Mouse (Mus musculus): ENCODE data around the gene Stk16. TPM values are rescaled to one million over a fixed set of nuclear protein-coding genes. Genes with fewer than 3 reads are reported as not detected.

Gene Stk16
- polyA plus RNA-seq, 1 experiment from 2014 or later = 96.5 TPM

GRCm38 (mm10) chr1:75217893-75218226, 7.2 kb downstream of the Stk16 start:
- 2% methylated on average over 6 of the region's 6 CpGs for WGBS
- Histone ChIP-seq H3K36me3 (ENCODE audit: control insufficient read depth, insufficient read depth) (peaks cover 17% of the 10 kb centered on the region), H3K4me3 (ENCODE audit: low read length) (peak overlapping the region; percentile 71), H3K9me3 (replicated peaks; ENCODE audit: control insufficient read depth, low read length) (no peaks in the 10 kb centered on the region), H3K27ac (ENCODE audit: low read length) (0 out of 2 replicates have a peak overlapping the region, but pooled peaks have one; percentile 17), H3K27me3 (ENCODE audit: control insufficient read depth, insufficient read depth, low read length) (peaks cover 7% of the 10 kb centered on the region; the same call in 1 of the 2 replicates), H3K4me2 (ENCODE audit: low read depth, low read length) (peak overlapping the region; percentile 98), H3K4me1 (ENCODE audit: control insufficient read depth, insufficient read depth, low read length) (peaks cover 10% of the 10 kb centered on the region), H3K9ac (ENCODE audit: low read length) (peak overlapping the region; percentile 72)
- ATAC-seq (replicated peaks; ENCODE audit: extremely low read depth, insufficient read depth, low FRiP score) = no peak

DNA sequence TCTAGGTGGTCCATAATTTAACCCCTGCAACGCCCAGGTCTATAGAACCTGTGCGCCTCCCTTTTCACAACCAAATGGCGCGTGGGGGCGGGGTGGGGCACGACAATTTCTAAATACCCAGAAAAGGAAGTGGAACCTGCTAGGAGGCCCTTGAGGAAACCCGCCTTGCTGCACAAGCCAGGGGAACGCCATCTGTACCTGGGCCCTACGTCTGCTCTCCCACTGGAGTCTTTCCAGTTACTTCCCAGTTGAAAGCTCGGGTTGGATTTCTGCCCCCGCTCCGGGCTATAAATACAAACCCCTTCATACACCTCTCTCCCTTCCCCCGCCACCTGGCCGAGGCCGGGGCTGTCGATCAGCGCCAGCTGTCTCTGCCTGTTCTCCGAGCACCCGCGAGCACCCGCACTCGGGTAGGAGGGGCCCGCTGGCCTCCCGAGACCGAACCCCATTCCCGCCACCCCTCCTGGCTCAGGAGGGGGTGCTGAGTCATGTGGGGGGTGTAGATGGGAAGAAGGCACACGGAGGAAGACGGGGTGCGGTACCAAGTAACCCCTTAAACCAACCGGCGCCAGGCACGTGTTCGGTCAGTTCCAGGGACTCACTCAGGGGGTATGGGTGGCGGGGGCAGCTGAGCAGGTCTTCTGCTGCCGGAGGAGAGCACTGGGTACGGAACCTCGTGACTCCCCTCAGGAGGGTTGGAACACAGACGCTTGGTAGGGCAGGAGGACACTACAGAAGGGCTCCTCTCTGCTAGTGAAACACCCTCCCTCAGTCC, 7.8 kb downstream of the Stk16 start:
- Histone ChIP-seq H3K4me1 (ENCODE audit: control insufficient read depth, insufficient read depth, low read length) (peaks cover 10% of the 10 kb centered on the region), H3K9me3 (replicated peaks; ENCODE audit: control insufficient read depth, low read length) (no peaks in the 10 kb centered on the region), H3K27me3 (ENCODE audit: control insufficient read depth, insufficient read depth, low read length) (peaks cover 7% of the 10 kb centered on the region; the same call in 1 of the 2 replicates), H3K36me3 (ENCODE audit: control insufficient read depth, insufficient read depth) (peaks cover 13% of the 10 kb centered on the region), H3K9ac (ENCODE audit: low read length) (peak overlapping the region; percentile 72), H3K4me2 (ENCODE audit: low read depth, low read length) (peak overlapping the region; percentile 98), H3K27ac (ENCODE audit: low read length) (peak overlapping the region; percentile 30), H3K4me3 (ENCODE audit: low read length) (peak overlapping the region; percentile 71)
- WGBS = 1% methylated on average over 38 of the region's 38 CpGs
- ATAC-seq (replicated peaks; ENCODE audit: extremely low read depth, insufficient read depth, low FRiP score) = peak; percentile 30; the same call in 1 of the 2 replicates

DNA sequence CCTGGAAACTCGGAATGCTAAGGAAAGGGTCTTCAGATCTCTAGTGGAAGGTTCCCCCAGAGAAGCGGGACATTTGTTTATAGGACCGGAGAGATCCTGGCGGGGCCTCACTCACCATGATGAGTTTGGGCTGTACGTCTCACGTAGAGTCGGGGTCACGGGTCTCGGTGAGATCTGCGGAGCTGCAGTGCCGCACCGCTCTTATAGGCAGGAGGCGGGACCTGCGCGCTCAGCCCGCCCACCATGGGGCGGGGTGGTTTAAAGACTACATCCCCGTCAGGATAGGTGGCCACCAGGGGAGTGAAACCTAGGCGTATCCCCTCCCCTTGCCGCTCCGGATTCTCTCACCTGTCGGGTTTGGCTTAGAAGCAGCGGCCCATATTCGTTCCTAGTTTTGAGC, 8.4 kb downstream of the Stk16 start:
- peak; percentile 89 for ATAC-seq (replicated peaks; ENCODE audit: extremely low read depth, insufficient read depth, low FRiP score)
- Histone ChIP-seq H3K4me2 (ENCODE audit: low read depth, low read length) (peak overlapping the region; percentile 98), H3K27me3 (ENCODE audit: control insufficient read depth, insufficient read depth, low read length) (peaks cover 7% of the 10 kb centered on the region; the same call in 1 of the 2 replicates), H3K27ac (ENCODE audit: low read length) (peak overlapping the region; percentile 30; the same call in 1 of the 2 replicates), H3K9me3 (replicated peaks; ENCODE audit: control insufficient read depth, low read length) (no peaks in the 10 kb centered on the region), H3K4me3 (ENCODE audit: low read length) (peak overlapping the region; percentile 71), H3K4me1 (ENCODE audit: control insufficient read depth, insufficient read depth, low read length) (peaks cover 10% of the 10 kb centered on the region), H3K9ac (ENCODE audit: low read length) (peak overlapping the region; percentile 72), H3K36me3 (ENCODE audit: control insufficient read depth, insufficient read depth) (peaks cover 8% of the 10 kb centered on the region)
- WGBS = under 1% methylated on average over 24 of the region's 24 CpGs

- under 1% methylated on average over 34 of the region's 34 CpGs for WGBS
- H3K27ac ChIP-seq (ENCODE audit: low read length) = peak within 1 kb of the TSS; percentile 30
- H3K9ac ChIP-seq (ENCODE audit: low read length) = peak within 1 kb of the TSS; percentile 72
- ATAC-seq (replicated peaks; ENCODE audit: extremely low read depth, insufficient read depth, low FRiP score) = peak; percentile 38; the same call in 1 of the 2 replicates
- no peaks in the 10 kb centered on the region for H3K9me3 ChIP-seq (replicated peaks; ENCODE audit: control insufficient read depth, low read length)
- H3K36me3 ChIP-seq (ENCODE audit: control insufficient read depth, insufficient read depth) = peaks cover 6% of the 10 kb centered on the region; the same call in 1 of the 2 replicates
- peaks cover 10% of the 10 kb centered on the region for H3K4me1 ChIP-seq (ENCODE audit: control insufficient read depth, insufficient read depth, low read length)
- peak within 1 kb of the TSS; percentile 98 for H3K4me2 ChIP-seq (ENCODE audit: low read depth, low read length)
- H3K27me3 ChIP-seq (ENCODE audit: control insufficient read depth, insufficient read depth, low read length) = peaks cover 7% of the 10 kb centered on the region; the same call in 1 of the 2 replicates
- H3K4me3 ChIP-seq (ENCODE audit: low read length) = peak within 1 kb of the TSS; percentile 71
Measured at GRCm38 (mm10) chr1:75219531-75219930, 8.9 kb downstream of the Stk16 start, which contains the start of gene Tuba4a. Tuba4a (minus strand) TSS chr1:75219865.

GRCm38 (mm10) chr1:75221538-75221937, 10.9 kb downstream of the Stk16 start:
- H3K4me3 ChIP-seq (ENCODE audit: low read length) = no peak overlapping the region
- WGBS = 74% methylated on average over 3 of the region's 3 CpGs
- no peaks in the 10 kb centered on the region for H3K9me3 ChIP-seq (replicated peaks; ENCODE audit: control insufficient read depth, low read length)
- ATAC-seq (replicated peaks; ENCODE audit: extremely low read depth, insufficient read depth, low FRiP score) = no peak
- H3K27me3 ChIP-seq (ENCODE audit: control insufficient read depth, insufficient read depth, low read length) = peaks cover 7% of the 10 kb centered on the region; the same call in 1 of the 2 replicates
- no peaks in the 10 kb centered on the region for H3K36me3 ChIP-seq (ENCODE audit: control insufficient read depth, insufficient read depth)
- peaks cover 13% of the 10 kb centered on the region for H3K4me1 ChIP-seq (ENCODE audit: control insufficient read depth, insufficient read depth, low read length)
- no peak overlapping the region for H3K27ac ChIP-seq (ENCODE audit: low read length)
- no peak overlapping the region for H3K9ac ChIP-seq (ENCODE audit: low read length)
- no peak overlapping the region for H3K4me2 ChIP-seq (ENCODE audit: low read depth, low read length)

GRCm38 (mm10) chr1:75222926-75223325, 12.3 kb downstream of the Stk16 start:
- H3K27me3 ChIP-seq (ENCODE audit: control insufficient read depth, insufficient read depth, low read length) = peaks cover 7% of the 10 kb centered on the region; the same call in 1 of the 2 replicates
- H3K9me3 ChIP-seq (replicated peaks; ENCODE audit: control insufficient read depth, low read length) = no peaks in the 10 kb centered on the region
- WGBS = 69% methylated on average over 6 of the region's 6 CpGs
- peaks cover 12% of the 10 kb centered on the region for H3K4me1 ChIP-seq (ENCODE audit: control insufficient read depth, insufficient read depth, low read length)
- H3K27ac ChIP-seq (ENCODE audit: low read length) = no peak overlapping the region
- H3K36me3 ChIP-seq (ENCODE audit: control insufficient read depth, insufficient read depth) = no peaks in the 10 kb centered on the region
- no peak overlapping the region for H3K4me2 ChIP-seq (ENCODE audit: low read depth, low read length)
- no peak overlapping the region for H3K9ac ChIP-seq (ENCODE audit: low read length)
- no peak for ATAC-seq (replicated peaks; ENCODE audit: extremely low read depth, insufficient read depth, low FRiP score)
- H3K4me3 ChIP-seq (ENCODE audit: low read length) = no peak overlapping the region

DNA sequence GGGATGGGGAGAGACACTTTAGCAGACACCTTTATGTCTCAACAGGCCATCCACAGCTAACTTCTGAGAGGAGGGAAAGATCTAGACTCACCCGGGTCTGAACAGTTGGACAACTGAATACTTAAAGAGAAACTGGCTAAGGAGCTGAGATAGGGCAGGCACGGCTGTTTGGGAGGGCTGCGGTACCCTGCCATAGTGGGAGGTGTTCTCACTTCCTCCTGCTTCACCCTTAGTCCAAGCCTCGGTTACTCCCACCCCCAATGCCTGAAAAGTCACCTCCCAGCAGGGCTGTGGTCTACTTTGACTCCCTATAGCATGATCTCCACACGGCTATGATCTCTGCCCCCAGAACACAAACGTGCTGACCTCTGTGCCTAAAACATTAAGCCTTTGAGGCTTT, 12.9 kb downstream of the Stk16 start:
- H3K9me3 ChIP-seq (replicated peaks; ENCODE audit: control insufficient read depth, low read length) = no peaks in the 10 kb centered on the region
- no peak overlapping the region for H3K4me2 ChIP-seq (ENCODE audit: low read depth, low read length)
- 0 out of 2 replicates have a peak overlapping the region, but pooled peaks have one; percentile 3 for H3K27ac ChIP-seq (ENCODE audit: low read length)
- H3K4me3 ChIP-seq (ENCODE audit: low read length) = no peak overlapping the region
- no peak for ATAC-seq (replicated peaks; ENCODE audit: extremely low read depth, insufficient read depth, low FRiP score)
- no peak overlapping the region for H3K9ac ChIP-seq (ENCODE audit: low read length)
- H3K36me3 ChIP-seq (ENCODE audit: control insufficient read depth, insufficient read depth) = no peaks in the 10 kb centered on the region
- WGBS = 42% methylated on average over 6 of the region's 6 CpGs
- peaks cover 10% of the 10 kb centered on the region for H3K4me1 ChIP-seq (ENCODE audit: control insufficient read depth, insufficient read depth, low read length)
- H3K27me3 ChIP-seq (ENCODE audit: control insufficient read depth, insufficient read depth, low read length) = peaks cover 7% of the 10 kb centered on the region; the same call in 1 of the 2 replicates

DNA sequence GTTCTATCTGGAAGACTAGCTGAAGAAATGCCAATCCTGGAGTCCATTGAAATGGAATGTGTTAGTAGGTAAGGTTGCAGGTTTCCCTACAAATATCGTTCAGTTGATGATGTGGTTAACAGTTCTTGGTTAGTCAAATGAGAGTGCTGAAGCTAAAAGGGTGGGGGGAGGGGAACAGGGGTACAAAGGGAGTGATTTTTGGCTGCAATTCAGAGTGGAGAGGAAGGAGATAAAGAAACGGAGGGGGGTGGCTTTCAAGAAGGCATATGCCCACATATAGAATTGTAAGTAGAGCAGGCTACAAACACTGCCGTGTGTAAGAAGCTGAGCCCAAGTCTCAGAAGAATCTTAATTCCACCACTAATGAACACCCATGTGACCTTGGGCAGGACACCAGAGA, 14.8 kb downstream of the Stk16 start:
- Histone ChIP-seq H3K4me1 (ENCODE audit: control insufficient read depth, insufficient read depth, low read length) (peaks cover 6% of the 10 kb centered on the region; the same call in 1 of the 2 replicates), H3K27ac (ENCODE audit: low read length) (no peak overlapping the region), H3K4me3 (ENCODE audit: low read length) (no peak overlapping the region), H3K4me2 (ENCODE audit: low read depth, low read length) (no peak overlapping the region), H3K9ac (ENCODE audit: low read length) (no peak overlapping the region), H3K27me3 (ENCODE audit: control insufficient read depth, insufficient read depth, low read length) (0 out of 2 replicates have a peak, but pooled peaks cover 2% of the 10 kb centered on the region), H3K36me3 (ENCODE audit: control insufficient read depth, insufficient read depth) (no peaks in the 10 kb centered on the region), H3K9me3 (replicated peaks; ENCODE audit: control insufficient read depth, low read length) (no peaks in the 10 kb centered on the region)
- WGBS = 35% methylated on average over 3 of the region's 3 CpGs
- no peak for ATAC-seq (replicated peaks; ENCODE audit: extremely low read depth, insufficient read depth, low FRiP score)

DNA sequence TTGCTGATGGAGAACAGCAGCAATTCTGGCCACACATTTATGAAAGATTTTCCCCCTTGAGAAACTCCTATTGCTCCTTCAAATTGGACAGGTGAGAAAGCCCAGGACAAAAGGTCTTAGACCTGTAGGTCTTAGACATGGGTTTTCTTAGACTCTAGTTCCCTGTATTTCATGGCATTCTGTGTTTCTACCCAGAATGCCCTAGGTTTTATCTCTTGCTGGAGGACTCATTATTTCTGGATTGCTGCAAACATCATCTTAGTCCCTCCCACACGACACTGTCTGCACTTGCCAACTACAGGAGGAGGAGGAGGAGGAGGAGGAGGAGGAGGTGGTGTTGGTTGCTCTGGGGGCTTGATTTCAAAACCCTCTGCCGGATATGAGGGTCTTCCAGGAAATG, 15.5 kb downstream of the Stk16 start:
- 68% methylated on average over 2 of the region's 2 CpGs for WGBS
- H3K4me1 ChIP-seq (ENCODE audit: control insufficient read depth, insufficient read depth, low read length) = peaks cover 6% of the 10 kb centered on the region; the same call in 1 of the 2 replicates
- H3K27ac ChIP-seq (ENCODE audit: low read length) = no peak overlapping the region
- no peaks in the 10 kb centered on the region for H3K36me3 ChIP-seq (ENCODE audit: control insufficient read depth, insufficient read depth)
- no peak overlapping the region for H3K4me3 ChIP-seq (ENCODE audit: low read length)
- no peaks in the 10 kb centered on the region for H3K9me3 ChIP-seq (replicated peaks; ENCODE audit: control insufficient read depth, low read length)
- H3K27me3 ChIP-seq (ENCODE audit: control insufficient read depth, insufficient read depth, low read length) = 0 out of 2 replicates have a peak, but pooled peaks cover 2% of the 10 kb centered on the region
- ATAC-seq (replicated peaks; ENCODE audit: extremely low read depth, insufficient read depth, low FRiP score) = no peak
- H3K9ac ChIP-seq (ENCODE audit: low read length) = no peak overlapping the region
- H3K4me2 ChIP-seq (ENCODE audit: low read depth, low read length) = no peak overlapping the region

Data from heart, embryonic 16.5 days (tissue).